ENCODE assay signal across 1 mouse cellular context in the genomic region with DNA sequence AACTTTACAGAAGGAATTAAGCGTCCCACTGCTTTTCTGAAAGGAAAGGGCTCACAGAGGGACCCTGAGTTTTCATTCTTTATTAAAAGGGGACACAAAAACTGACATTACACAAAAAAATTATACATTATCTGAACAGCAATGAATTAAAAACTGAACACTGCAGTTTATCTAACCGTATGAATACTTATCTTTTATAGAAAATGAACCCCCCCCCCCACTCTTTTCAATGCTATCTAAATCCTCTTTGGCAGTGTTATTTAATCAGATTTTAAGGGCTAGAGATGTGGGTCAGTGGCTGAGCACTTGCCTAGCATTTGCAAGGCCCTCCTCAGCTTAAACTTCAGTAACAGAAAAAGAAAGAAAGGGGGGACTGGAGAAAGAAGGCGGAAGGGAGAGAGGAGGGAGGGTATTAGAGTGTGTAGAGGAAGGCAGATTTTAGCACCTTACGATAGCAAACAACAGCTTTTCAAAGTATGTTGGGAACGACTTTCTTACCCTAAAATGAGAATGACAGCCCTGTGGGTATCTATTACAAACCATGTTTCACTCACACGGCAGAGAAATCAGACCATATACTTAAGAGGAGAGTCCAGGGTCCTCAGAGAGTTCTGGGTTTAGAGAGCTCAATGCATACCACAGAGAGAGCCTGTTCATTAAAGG.
TF ChIP-seq lines count a peak whose summit lies in the region.

No protein-coding gene starts in this region.

TF ChIP-seq in MEL, 35 proteins besides CTCF, POLR2A, EP300 and RAD21:
- peak; percentile 61; the same call in 1 of the 2 replicates for TF ChIP-seq ETS1 (IDR thresholded peaks at IDR 0.05; ENCODE audit: low read depth, low read length)
- TF ChIP-seq MAZ (IDR thresholded peaks at IDR 0.05; ENCODE audit: low read depth, low read length): peak; percentile 76
- TF ChIP-seq TBP (IDR thresholded peaks at IDR 0.05; ENCODE audit: low read depth, low read length): no peak
- TF ChIP-seq POLR2AphosphoS2 (IDR thresholded peaks at IDR 0.05; ENCODE audit: low read length): no peak
- TF ChIP-seq POLR2AphosphoS5 (IDR thresholded peaks at IDR 0.05; ENCODE audit: borderline replicate concordance, low read depth, low read length): no peak
- TF ChIP-seq MAFK (IDR thresholded peaks at IDR 0.05; ENCODE audit: borderline replicate concordance, low read depth, low read length): no peak
- peak; percentile 73 for TF ChIP-seq GATA1 (IDR thresholded peaks at IDR 0.05; ENCODE audit: low read depth, low read length)
- TF ChIP-seq TCF12 (IDR thresholded peaks at IDR 0.05; ENCODE audit: low read depth, low read length): peak; percentile 79
- TF ChIP-seq NELFE (IDR thresholded peaks at IDR 0.05; ENCODE audit: low read depth, low read length): no peak
- TF ChIP-seq USF2 (IDR thresholded peaks at IDR 0.05; ENCODE audit: borderline replicate concordance in 1 of 2, insufficient read depth in 1 of 2, low read depth in 1 of 2, low read length in 2 of 2): no peak
- TF ChIP-seq ZMIZ1 (IDR thresholded peaks at IDR 0.05; ENCODE audit: low read depth, low read length): no peak
- no peak for TF ChIP-seq SMC3 (IDR thresholded peaks at IDR 0.05; ENCODE audit: low read depth, low read length)
- TF ChIP-seq ZNF384 (IDR thresholded peaks at IDR 0.05; ENCODE audit: low read depth, low read length): peak; percentile 37; the same call in 1 of the 2 replicates
- TF ChIP-seq MXI1 (IDR thresholded peaks at IDR 0.05; ENCODE audit: low read depth, low read length): 0 out of 2 replicates have a peak, but pooled peaks have one; percentile 12
- TF ChIP-seq MYB (IDR thresholded peaks at IDR 0.05; ENCODE audit: low read depth, low read length): peak; percentile 71
